Mouse (Mus musculus) kidney, adult 11 months (tissue): ENCODE measurements around the gene Atl2.

ENCODE experiments used
- DNase-seq: peaks from one replicate; pipeline ENCODE4 v3.0.0; 2022

Atl2 gene

DNA sequence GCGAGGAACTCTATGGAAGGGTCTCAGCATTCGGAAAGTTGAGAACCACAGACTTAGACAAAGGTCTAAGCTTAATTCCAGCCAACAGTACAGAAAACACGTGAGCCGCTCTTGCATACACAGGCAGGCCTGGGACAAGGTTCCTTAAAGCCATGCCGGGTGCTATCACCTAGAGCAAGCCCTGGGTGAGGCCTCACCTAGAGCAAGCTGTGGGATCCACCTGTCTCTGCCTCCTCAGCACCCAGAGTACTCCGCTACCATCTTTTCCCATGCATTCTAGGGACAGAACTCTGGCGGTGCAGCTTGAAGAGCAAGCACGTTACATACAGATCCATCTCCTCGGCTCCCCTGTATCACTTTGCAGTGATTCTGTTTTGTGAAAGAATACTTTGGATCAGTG lies 78.4 kb downstream of the Atl2 start:
- no peak for DNase-seq

GRCm38 (mm10) chr17:79816896-79817295 lies 79.0 kb downstream of the Atl2 start:
- DNase-seq = no peak

DNA sequence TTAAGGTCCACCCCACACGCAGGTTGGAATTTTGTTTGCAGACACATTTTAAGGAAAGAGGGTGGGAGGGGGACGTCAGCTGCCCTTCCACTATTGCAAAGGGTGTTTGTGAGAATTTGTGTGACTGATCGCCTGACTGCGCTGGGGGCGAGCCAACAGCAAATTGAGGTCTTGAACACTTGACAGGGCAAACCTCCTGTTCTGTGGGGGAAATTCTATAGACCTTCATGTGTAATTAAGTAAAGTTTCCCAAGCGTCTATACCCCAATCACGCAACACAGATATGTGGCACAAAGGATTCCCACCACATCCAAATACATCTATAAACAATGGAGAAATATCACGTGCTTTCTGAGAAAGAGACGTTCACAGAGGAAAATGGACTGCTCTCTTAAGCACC lies 85.5 kb downstream of the Atl2 start:
- DNase-seq = no peak

DNA sequence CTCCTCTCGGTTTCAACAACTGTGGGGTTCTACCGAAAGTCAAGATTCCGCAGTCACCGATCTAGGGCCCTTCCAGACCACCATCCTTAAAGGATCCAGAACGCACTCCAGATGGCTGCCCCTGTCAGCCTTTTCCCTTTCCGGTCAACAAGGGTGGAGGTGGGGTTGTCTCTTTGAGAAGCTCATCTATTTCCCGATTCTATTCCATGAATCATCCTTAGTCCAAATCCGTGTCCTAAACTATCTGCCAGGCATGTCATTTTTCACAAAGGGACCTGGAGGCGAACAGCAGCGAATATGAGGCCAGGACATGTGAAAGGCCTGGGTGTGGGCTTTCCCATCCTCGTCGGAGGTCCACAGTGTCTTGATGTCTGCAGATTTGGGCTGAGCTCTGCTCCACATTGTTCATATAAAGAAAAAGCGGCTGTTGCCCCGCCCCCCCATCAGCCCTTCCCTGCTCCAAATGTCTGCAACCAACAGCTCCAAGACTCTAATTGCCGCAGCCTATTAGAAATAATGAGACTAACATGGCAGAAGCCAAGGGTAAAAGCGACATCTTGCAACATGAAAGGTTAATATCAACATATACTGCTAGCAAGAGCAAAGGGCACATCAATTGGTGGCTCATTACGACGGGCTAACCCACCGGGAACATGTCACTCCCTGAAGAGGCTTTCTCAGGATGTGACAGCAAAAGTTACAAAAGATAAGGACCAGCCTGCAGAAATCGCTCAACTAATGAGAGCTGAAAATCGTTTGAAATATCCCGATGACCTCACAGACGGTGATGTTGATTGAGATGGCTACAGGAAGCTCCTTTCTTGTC lies 86.2 kb downstream of the Atl2 start:
- no peak for DNase-seq

DNA sequence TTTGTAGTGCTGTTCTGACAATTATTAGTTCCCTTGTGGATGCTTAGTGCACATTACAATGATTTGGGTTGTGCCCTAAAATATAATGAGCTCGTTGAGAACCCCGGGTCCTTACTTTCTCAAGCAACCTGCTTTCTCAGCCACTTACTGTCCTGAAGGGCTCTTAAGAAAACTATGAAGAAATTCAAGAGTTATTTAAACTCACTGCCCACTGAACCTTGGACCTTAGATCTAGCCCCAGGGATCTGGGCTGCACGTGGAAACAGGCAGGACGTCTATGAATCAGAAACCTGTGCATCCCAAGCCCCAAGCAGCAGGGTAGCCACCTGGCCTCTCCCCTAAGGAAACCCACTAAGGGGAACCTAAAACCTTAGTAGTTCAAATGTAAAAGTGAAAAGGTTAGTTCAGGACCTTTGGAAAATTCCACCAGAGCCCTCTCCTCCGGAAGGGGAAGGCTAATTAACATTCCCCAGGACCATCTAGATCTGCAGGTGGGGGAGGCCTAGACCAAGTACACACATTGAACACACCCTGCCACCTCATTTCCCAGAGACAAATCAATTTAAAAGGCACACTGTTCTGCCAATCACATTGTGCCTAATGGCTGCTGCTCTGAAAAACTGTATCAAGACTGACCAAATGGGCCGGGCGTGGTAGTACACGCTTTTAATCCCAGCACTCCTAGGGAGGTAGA lies 88.5 kb downstream of the Atl2 start:
- no peak for DNase-seq

DNA sequence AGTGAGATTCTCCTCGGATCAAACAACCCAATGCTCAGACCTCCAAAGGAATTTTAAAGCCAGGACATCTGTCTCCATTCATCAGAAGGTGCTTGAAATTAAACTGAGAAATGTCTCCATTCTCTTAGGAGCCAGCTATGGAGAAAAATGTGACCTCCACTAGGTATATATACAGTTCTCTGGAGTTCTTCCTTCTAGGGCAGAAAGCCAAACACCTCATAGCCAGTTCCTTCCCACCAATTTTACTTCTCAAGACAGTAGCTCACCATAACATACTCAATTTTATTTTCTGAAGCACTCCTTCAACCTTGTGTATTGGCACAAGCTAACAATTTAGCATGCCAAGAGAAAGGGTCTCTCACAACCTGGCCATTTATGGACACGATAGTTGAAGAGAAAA lies 91.2 kb downstream of the Atl2 start:
- DNase-seq = no peak

DNA sequence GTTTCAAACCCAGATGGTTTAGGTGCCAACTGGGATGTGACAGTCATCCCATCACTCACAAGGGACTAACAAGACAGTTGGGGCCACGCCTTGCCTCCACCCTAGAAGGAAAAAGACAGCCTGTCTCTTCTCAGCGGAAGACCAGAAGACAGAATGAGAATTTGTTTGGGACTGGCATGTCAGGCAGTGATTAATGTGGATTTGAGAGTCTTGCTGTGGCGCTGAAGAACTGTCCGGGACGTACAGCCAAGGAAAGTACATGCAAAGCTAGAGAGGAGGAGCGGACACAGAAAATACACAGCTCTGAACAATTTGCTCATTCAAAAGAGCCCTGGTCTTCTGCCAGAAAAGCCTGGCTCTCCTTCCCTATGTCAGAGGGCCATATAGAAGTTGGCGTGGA lies 93.9 kb downstream of the Atl2 start:
- DNase-seq = no peak

DNA sequence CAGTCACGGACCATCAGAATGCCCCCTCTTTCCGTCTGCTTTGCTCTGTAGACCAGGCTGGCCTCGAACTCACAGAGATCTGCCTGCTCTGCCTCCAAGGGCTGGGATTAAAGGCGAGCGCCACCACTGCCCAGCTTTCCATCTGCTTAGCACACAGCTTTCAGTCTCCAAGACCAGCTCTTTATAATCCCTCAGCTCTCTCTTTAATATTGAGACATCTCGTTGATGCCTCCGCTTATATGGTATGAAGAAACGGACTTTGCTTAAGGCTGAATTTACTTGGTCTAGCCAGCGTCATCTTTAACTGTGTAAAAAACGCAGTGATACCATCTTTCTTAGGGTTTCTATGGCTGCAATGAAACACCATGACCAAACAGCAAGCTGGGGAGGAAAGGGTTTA lies 97.1 kb downstream of the Atl2 start:
- no peak for DNase-seq
